Mouse (Mus musculus): ENCODE data around the gene Cdh4.

DNA sequence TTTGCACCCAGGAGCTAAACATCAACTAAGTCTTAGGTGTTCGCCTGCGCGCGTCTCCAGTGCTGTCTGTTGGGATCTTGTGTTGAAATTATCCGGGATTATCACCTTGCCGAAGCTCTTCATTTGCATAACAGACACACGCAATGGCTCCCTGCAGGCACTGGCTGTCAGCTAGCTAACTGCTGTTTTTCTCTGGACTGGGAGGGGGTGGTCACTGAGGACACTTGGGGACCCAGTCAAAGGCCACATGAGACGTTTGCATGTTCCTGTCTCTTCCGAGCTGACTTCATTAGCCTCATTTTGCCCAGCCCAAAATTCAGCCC lies 325.3 kb downstream of the Cdh4 start:
- TF ChIP-seq CTCF (IDR thresholded peaks at IDR 0.05; ENCODE audit: low read depth), result no peak
- TF ChIP-seq EP300 (IDR thresholded peaks at IDR 0.05; ENCODE audit: low read depth), result no peak
